Mouse (Mus musculus) E14TG2a.4 (cell line): ENCODE measurements around the gene Gmip.

ENCODE experiments used
- H3K27me3 ChIP-seq: 2 replicates; pipeline ENCODE4 v1.6.1; 2014; ENCODE audit warnings: low read length, control low read depth; ENCODE audit not compliant: insufficient read depth
- H3K36me3 ChIP-seq: 2 replicates; pipeline ENCODE4 v1.6.1; 2014; ENCODE audit warnings: low read length, control low read depth; ENCODE audit not compliant: insufficient read depth
- H3K4me1 ChIP-seq: replicated peaks from 2 replicates; pipeline ENCODE4 v1.6.1; 2014; ENCODE audit warnings: low read depth, low read length, control low read depth
- H3K4me3 ChIP-seq: replicated peaks from 2 replicates; pipeline ENCODE4 v1.5.1; 2014; ENCODE audit warnings: mild to moderate bottlenecking, low read length
- H3K9me3 ChIP-seq: 2 replicates; pipeline ENCODE4 v1.6.1; 2014; ENCODE audit warnings: low read length, control low read depth
- CTCF ChIP-seq: conservative IDR thresholded peaks from 2 replicates; pipeline ENCODE4 v1.5.1; 2014; ENCODE audit warnings: low read length
- NANOG ChIP-seq: IDR thresholded peaks from 2 replicates; pipeline ENCODE4 v1.6.1; 2014; ENCODE audit warnings: borderline replicate concordance, low read length, mixed read lengths
- POU5F1 ChIP-seq: IDR thresholded peaks from 2 replicates; pipeline ENCODE4 v1.6.1; 2014; ENCODE audit warnings: low read length, borderline replicate concordance

The Gmip gene

DNA sequence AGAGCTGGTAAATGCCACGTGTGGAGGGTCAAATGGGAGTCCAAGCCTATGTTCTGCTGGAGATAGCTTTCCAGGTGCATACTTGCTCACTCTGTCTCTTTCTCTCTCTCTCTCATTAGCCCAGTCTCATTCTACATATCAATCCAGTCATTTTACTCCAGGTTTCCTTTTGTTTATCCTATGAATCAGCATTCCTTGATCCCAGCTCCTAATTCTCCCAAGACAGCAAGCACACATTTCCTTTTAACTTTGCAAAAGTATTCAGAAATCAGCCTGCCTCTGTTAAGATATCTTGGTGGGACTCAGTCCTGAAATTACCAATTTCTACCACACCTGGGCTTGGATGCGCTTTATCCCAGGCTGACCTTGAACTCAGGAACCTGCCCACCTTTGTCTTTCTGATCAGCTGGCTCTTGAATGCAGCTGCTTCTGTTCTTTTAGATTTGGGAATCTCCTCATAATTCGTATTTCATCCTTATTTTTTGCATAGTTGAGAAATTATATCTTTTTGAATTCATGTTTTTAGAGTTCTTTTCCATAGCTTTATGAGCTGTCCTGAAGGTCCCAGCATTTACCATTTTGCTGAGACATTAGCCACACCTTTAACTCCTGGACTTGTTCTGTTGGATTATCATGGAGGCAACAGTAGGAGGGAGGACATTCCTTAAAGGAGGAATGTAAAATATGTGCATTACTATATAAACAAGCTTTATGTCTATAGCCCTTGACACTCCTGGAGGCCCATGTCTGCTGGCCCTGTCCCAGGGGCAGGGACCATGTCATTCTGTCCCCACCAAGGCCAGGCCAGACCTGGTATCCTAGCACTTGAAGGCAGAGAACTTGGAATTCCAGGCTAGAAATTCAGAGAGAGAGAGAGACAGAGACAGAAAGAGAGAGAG lies 38.9 kb downstream of the Gmip start:
- no peaks in the 10 kb centered on the region for H3K36me3 ChIP-seq
- peaks cover 97% of the 10 kb centered on the region for H3K4me1 ChIP-seq
- no peaks in the 10 kb centered on the region for H3K27me3 ChIP-seq
- H3K4me3 ChIP-seq: peak overlapping the region; percentile 30; the same call in 1 of the 2 replicates
- H3K9me3 ChIP-seq: no peaks in the 10 kb centered on the region
- no peak for TF ChIP-seq NANOG
- TF ChIP-seq POU5F1: no peak
- TF ChIP-seq CTCF: no peak

DNA sequence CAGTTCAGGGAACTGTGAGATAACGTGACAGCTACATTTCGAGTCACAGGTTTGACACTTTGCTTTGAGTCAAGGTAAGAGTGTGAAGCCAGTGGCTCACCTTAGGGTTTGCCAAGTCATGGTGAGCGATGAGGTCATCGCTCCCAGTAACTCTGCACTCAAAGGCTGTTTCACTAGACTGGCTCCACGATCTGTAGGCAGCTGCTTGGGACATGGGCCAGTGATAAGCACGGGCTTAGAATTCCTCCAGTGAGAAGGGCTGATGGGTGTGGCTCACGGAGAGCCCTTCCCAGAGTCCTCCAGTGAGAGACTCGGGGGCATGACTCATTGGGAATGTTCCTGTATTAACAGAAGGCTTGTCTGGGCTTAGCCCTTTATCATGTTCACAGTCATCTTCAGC lies 40.5 kb downstream of the Gmip start:
- Histone ChIP-seq H3K9me3 (no peaks in the 10 kb centered on the region), H3K4me1 (peaks cover 93% of the 10 kb centered on the region), H3K27me3 (no peaks in the 10 kb centered on the region), H3K4me3 (no peak overlapping the region), H3K36me3 (no peaks in the 10 kb centered on the region)
- TF ChIP-seq CTCF (no peak), NANOG (no peak)

DNA sequence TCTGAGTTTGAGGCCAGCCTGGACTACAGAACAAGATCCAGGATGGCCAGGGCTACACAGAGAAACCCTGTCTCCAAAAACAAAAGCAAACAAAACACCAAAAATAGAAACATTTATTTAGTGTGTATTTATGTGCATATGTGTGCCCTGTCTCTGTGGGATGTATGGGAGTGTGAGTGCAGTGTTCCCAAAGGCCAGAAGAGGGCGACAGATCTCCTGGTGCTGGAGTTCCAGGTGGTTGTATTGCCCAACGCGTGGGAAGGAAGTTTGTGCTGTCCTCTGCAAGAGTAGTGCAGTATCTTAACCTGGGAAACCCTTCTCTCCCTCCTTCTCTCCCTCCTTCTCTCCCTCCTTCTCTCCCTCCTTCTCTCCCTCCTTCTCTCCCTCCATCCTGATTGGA lies 41.4 kb downstream of the Gmip start:
- no peaks in the 10 kb centered on the region for H3K9me3 ChIP-seq
- H3K4me1 ChIP-seq: peaks cover 84% of the 10 kb centered on the region
- no peaks in the 10 kb centered on the region for H3K27me3 ChIP-seq
- no peak for TF ChIP-seq POU5F1
- peak; percentile 60 for TF ChIP-seq CTCF
- no peak overlapping the region for H3K4me3 ChIP-seq
- no peaks in the 10 kb centered on the region for H3K36me3 ChIP-seq

DNA sequence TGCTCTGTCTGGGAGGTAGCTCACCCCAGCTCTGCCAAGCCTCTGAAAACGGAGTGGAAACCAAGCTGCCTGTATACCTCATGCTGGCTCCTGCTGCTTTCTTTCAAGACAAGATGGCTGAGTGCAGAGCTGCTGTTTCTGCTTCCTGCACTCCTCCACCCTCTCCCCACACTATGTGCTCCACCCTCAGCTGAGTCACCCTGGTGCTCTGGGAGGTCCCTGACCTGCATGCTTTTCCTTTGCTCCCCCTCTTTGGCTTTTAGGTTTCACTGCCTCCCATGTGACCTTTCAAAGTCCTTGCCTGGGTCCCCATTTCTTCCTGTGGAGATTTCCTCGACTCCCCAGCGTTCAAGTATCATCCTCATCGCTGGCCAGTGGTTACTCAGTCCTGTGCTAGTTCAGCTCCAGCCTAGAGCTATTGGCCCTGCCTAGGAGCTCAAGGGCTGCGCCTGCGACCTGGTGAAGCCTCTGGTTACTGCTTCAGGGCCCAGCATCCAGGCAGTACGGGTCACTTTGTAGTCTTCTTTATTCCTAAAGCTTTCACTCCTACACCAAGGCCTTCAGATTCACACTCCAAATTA lies 42.5 kb downstream of the Gmip start:
- H3K4me1 ChIP-seq: peaks cover 73% of the 10 kb centered on the region
- TF ChIP-seq CTCF: no peak
- no peak for TF ChIP-seq NANOG
- TF ChIP-seq POU5F1: no peak

DNA sequence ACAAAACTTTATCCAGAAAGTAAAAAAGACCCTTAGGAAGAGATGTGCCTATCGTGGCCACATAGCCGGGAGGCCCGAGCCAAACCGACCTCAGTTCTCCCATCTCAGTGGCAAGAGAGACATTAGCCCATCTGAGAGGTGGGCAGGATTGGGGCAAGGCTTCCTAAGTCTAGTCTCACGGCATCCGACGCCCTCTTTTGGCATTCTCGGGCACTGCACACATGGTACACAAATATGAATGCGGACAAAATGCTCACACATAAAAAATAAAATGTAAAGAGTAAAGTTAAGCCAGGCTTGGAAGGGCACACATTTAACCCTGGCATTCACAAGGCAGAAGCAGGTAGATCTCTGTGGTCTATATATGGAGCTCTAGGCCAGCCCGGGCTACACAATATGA lies 45.4 kb downstream of the Gmip start:
- H3K9me3 ChIP-seq: no peaks in the 10 kb centered on the region
- H3K4me3 ChIP-seq: no peak overlapping the region
- H3K27me3 ChIP-seq: no peaks in the 10 kb centered on the region
- H3K36me3 ChIP-seq: no peaks in the 10 kb centered on the region
- TF ChIP-seq NANOG (no peak), CTCF (peak; percentile 56)
- H3K4me1 ChIP-seq: peaks cover 44% of the 10 kb centered on the region

More for the DNA sequence above, 42.5 kb downstream of the Gmip start:
- peak overlapping the region; percentile 41 for H3K4me3 ChIP-seq
- H3K27me3 ChIP-seq: no peaks in the 10 kb centered on the region
- H3K36me3 ChIP-seq: no peaks in the 10 kb centered on the region
- H3K9me3 ChIP-seq: no peaks in the 10 kb centered on the region

DNA sequence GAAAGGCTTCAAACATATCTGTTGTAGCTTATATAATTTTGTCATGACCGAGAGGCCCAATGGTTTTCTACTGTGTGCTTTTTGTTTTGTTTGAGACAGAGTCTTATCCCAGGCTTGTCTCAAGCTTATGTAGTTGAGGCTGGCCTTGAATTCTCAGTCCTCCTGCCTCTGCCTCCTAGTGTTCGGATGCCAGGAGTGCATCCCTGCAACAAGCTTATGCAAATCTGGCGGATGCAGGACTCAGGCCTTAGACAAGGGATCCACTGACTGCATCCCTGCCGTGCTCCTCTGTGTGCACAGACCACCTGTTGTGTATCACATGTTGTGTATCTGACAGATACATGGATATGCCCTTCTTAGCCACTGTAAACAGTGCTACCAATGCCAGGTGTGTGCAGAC lies 52.3 kb downstream of the Gmip start:
- Histone ChIP-seq H3K4me1 (peaks cover 7% of the 10 kb centered on the region), H3K9me3 (no peaks in the 10 kb centered on the region), H3K4me3 (no peak overlapping the region), H3K27me3 (no peaks in the 10 kb centered on the region), H3K36me3 (no peaks in the 10 kb centered on the region; the same call in 1 of the 2 replicates)
- TF ChIP-seq POU5F1: no peak
- peak; percentile 44 for TF ChIP-seq CTCF
- no peak for TF ChIP-seq NANOG

DNA sequence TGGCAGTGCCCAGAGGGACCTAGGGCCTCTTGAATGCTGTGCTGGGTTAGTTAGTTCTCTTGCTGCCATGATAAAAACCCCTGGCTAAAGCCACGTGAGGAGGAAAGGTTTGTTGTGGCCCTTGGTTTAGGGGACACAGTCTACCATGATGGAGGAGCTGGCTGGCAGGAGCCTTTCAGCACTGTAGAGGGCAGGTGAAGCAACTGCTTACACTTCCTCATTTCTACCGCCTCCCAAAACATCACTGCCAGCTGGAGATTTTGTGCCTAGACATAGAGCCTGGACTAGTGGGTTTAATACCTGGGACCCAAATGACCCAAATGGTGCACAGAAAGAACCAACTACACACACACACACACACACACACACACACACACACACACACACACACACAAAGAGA lies 52.8 kb downstream of the Gmip start:
- Histone ChIP-seq H3K4me1 (peaks cover 7% of the 10 kb centered on the region), H3K4me3 (no peak overlapping the region), H3K27me3 (no peaks in the 10 kb centered on the region), H3K9me3 (no peaks in the 10 kb centered on the region), H3K36me3 (no peaks in the 10 kb centered on the region; the same call in 1 of the 2 replicates)
- TF ChIP-seq POU5F1 (no peak), NANOG (no peak), CTCF (no peak)

DNA sequence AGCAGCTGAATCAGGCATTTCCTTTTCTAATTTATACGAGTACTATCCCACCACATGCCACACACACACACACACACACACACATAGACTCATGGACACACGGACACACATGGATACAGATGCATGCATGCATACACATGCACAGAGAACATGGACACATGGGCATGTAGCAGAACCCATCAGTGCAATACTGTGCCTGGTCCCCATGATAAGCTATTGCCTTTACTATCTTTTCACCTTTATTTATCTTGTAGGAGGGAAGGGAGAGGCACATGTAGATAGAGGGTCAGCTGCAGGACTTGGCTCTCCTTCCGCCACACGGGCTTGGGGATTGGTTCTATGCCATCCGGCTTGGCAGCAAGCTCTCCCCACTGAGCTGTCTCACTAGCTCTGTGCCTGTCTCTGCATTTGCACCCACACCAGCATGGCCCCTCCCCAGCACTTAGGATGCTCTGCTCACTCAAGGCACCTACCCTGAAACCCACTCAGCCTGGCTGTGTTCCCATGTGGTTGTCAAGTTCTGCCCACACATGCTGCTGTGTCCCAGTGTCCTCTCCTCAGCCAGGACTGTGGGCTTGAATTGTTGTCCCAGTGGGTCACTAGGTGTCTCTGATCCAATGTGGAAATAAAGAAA lies 55.0 kb downstream of the Gmip start:
- Histone ChIP-seq H3K27me3 (peaks cover 3% of the 10 kb centered on the region; the same call in 1 of the 2 replicates), H3K4me1 (peaks cover 7% of the 10 kb centered on the region), H3K9me3 (no peaks in the 10 kb centered on the region), H3K36me3 (no peaks in the 10 kb centered on the region; the same call in 1 of the 2 replicates), H3K4me3 (no peak overlapping the region)
- TF ChIP-seq CTCF (no peak), NANOG (no peak), POU5F1 (no peak)
